8 mouse cellular contexts compared by ENCODE assay signal in genomic region chr10:21159697-21160394, GRCm38 (mm10). TPM values are rescaled to one million over a fixed set of nuclear protein-coding genes. Genes with fewer than 3 reads are reported as not detected.
DNase-seq lines count a peak whose midpoint lies in the region; ATAC-seq and TF ChIP-seq lines count a peak whose summit lies in the region.

No protein-coding gene starts in this region.

- H3K9ac ChIP-seq in forebrain, embryonic 11.5 days (ENCODE audit: low read length): peak overlapping the region; percentile 90
- peak overlapping the region; percentile 30; the same call in 1 of the 2 replicates for H3K9ac ChIP-seq in hindbrain, postnatal 0 days (replicated peaks; ENCODE audit: low read length)
- H3K9ac ChIP-seq in liver, embryonic 11.5 days (ENCODE audit: low read depth, low read length): peak overlapping the region; percentile 76

- peak; percentile 60 for ATAC-seq in forebrain, embryonic 11.5 days (replicated peaks; ENCODE audit: low FRiP score)
- peak; percentile 38; the same call in 1 of the 2 replicates for ATAC-seq in hindbrain, postnatal 0 days
- ATAC-seq in liver, embryonic 11.5 days (replicated peaks; ENCODE audit: low FRiP score): peak; percentile 39

- no peaks in the 10 kb centered on the region for H3K9me3 ChIP-seq in forebrain, embryonic 11.5 days (ENCODE audit: control insufficient read depth, low read length)
- H3K9me3 ChIP-seq in hindbrain, postnatal 0 days (ENCODE audit: low read length): no peaks in the 10 kb centered on the region
- H3K9me3 ChIP-seq in liver, embryonic 11.5 days (ENCODE audit: control insufficient read depth, low read length): no peaks in the 10 kb centered on the region

- DNase-seq in left cerebral cortex, adult 2 months (ENCODE audit: extremely low spot score in 1 of 2, low spot score in 2 of 2): peak; percentile 14 to 31
- no peak for DNase-seq in left cerebral cortex, adult 9 months (ENCODE audit: low spot score in 2 of 2)
- peak; percentile 56 for DNase-seq in brain, embryonic 14.5 days (ENCODE audit: low read depth)
- DNase-seq in forebrain, embryonic 11.5 days (ENCODE audit: low spot score): peak; percentile 75
- DNase-seq in hindbrain, postnatal 0 days (ENCODE audit: low spot score): peak; percentile 25
- DNase-seq in liver, embryonic 11.5 days (ENCODE audit: low spot score): peak; percentile 69
- peak; percentile 15 to 31 for DNase-seq in natural killer cell, adult 2 months (ENCODE audit: low spot score in 2 of 2)

- H3K36me3 ChIP-seq in forebrain, embryonic 11.5 days (ENCODE audit: control insufficient read depth, insufficient read depth, low read length): no peaks in the 10 kb centered on the region
- H3K36me3 ChIP-seq in hindbrain, postnatal 0 days (ENCODE audit: insufficient read depth, low read length): no peaks in the 10 kb centered on the region
- H3K36me3 ChIP-seq in liver, embryonic 11.5 days (ENCODE audit: control insufficient read depth, insufficient read depth, low read length): no peaks in the 10 kb centered on the region
- H3K36me3 ChIP-seq in testis, adult 2 months (ENCODE audit: control insufficient read depth, insufficient read depth, low read length): no peaks in the 10 kb centered on the region

- peaks cover 35% of the 10 kb centered on the region for H3K27me3 ChIP-seq in forebrain, embryonic 11.5 days (ENCODE audit: control insufficient read depth, insufficient read depth, low read length)
- peaks cover 3% of the 10 kb centered on the region; the same call in 1 of the 2 replicates for H3K27me3 ChIP-seq in hindbrain, postnatal 0 days (ENCODE audit: insufficient read depth, low read length)
- H3K27me3 ChIP-seq in liver, embryonic 11.5 days (replicated peaks; ENCODE audit: control insufficient read depth, insufficient read depth, low read length): peaks cover 15% of the 10 kb centered on the region
- peaks cover 4% of the 10 kb centered on the region; the same call in 1 of the 2 replicates for H3K27me3 ChIP-seq in testis, adult 2 months (ENCODE audit: control insufficient read depth, insufficient read depth, low read length)

- H3K4me3 ChIP-seq in left cerebral cortex, adult 2 months: peak overlapping the region; percentile 56
- H3K4me3 ChIP-seq in forebrain, embryonic 11.5 days (ENCODE audit: low read depth, low read length): peak overlapping the region; percentile 66
- H3K4me3 ChIP-seq in hindbrain, postnatal 0 days (ENCODE audit: low read length): peak overlapping the region; percentile 66
- peak overlapping the region; percentile 82 for H3K4me3 ChIP-seq in liver, embryonic 11.5 days (ENCODE audit: low read depth, low read length)
- peak overlapping the region; percentile 1 for H3K4me3 ChIP-seq in testis, adult 2 months (ENCODE audit: control insufficient read depth, low read depth, low read length)

- intact Hi-C loops in left cerebral cortex, adult 2 months (cut with DNase I): loop anchor here (2.0 kb wide), 1 partner anchor 15 kb away; no protein-coding TSS in a partner anchor

- H3K4me1 ChIP-seq in forebrain, embryonic 11.5 days (replicated peaks; ENCODE audit: control insufficient read depth, insufficient read depth, low read length): peaks cover 7% of the 10 kb centered on the region
- H3K4me1 ChIP-seq in hindbrain, postnatal 0 days (ENCODE audit: insufficient read depth, low read length): no peaks in the 10 kb centered on the region
- H3K4me1 ChIP-seq in liver, embryonic 11.5 days (replicated peaks; ENCODE audit: control insufficient read depth, insufficient read depth, low read length): peaks cover 14% of the 10 kb centered on the region
- peaks cover 20% of the 10 kb centered on the region for H3K4me1 ChIP-seq in testis, adult 2 months (ENCODE audit: control insufficient read depth, insufficient read depth, low read length)

- H3K4me2 ChIP-seq in forebrain, embryonic 11.5 days (ENCODE audit: low read depth, low read length, severe bottlenecking): peak overlapping the region; percentile 100
- peak overlapping the region; percentile 100 for H3K4me2 ChIP-seq in hindbrain, postnatal 0 days (ENCODE audit: low read depth, low read length)
- H3K4me2 ChIP-seq in liver, embryonic 11.5 days: peak overlapping the region; percentile 82

- no peak for TF ChIP-seq CTCF in left cerebral cortex, adult 2 months (IDR thresholded peaks at IDR 0.05)
- no peak for TF ChIP-seq CTCF in brain, embryonic 14.5 days (IDR thresholded peaks at IDR 0.05; ENCODE audit: borderline replicate concordance, extremely low read depth, insufficient read depth, insufficient read length)
- TF ChIP-seq CTCF in hindbrain, postnatal 0 days (IDR thresholded peaks at IDR 0.05; ENCODE audit: low read depth): no peak
- TF ChIP-seq CTCF in testis, adult 2 months (IDR thresholded peaks at IDR 0.05; ENCODE audit: control insufficient read depth, insufficient read depth, insufficient replicate concordance, low read depth, low read length): no peak

- TF ChIP-seq POLR2A in brain, embryonic 14.5 days (IDR thresholded peaks at IDR 0.05; ENCODE audit: borderline replicate concordance, extremely low read depth, insufficient read depth, insufficient read length, poor library complexity, severe bottlenecking): no peak
- no peak for TF ChIP-seq POLR2A in testis, adult 2 months (IDR thresholded peaks at IDR 0.05; ENCODE audit: control insufficient read depth, low read depth, low read length)

- WGBS in forebrain, embryonic 11.5 days: under 1% methylated on average over 44 of the region's 44 CpGs
- WGBS in hindbrain, postnatal 0 days: under 1% methylated on average over 38 of the region's 44 CpGs
- under 1% methylated on average over 44 of the region's 44 CpGs for WGBS in liver, embryonic 11.5 days

- H3K27ac ChIP-seq in left cerebral cortex, adult 2 months: no peak overlapping the region
- no peak overlapping the region for H3K27ac ChIP-seq in forebrain, embryonic 11.5 days (ENCODE audit: low read depth, low read length)
- no peak overlapping the region for H3K27ac ChIP-seq in hindbrain, postnatal 0 days
- H3K27ac ChIP-seq in liver, embryonic 11.5 days (ENCODE audit: low read depth, low read length): peak overlapping the region; percentile 80
- no peak overlapping the region for H3K27ac ChIP-seq in testis, adult 2 months (ENCODE audit: control insufficient read depth, insufficient read depth, low read depth, low read length)

RNA-seq across cellular contexts. Expression of gene Myb, which starts 0.9 kb away (rescaled TPM):
- total RNA-seq in left cerebral cortex, adult 2 months (2021): under 1 TPM; 0.23 to 0.25 TPM
- 4.8 and 5.2 TPM in 2 replicates for polyA plus RNA-seq in brain, embryonic 14.5 days (2012; rRNA removed)
- polyA plus RNA-seq in forebrain, embryonic 11.5 days (2014; fragmentation: Nextera tagmentation; extraction: Ambion mirVana): 8.9 and 9.7 TPM in 2 replicates
- total RNA-seq in hindbrain, postnatal 0 days (2014; rRNA removed): 3.3 and 4.0 TPM in 2 replicates
- polyA plus RNA-seq in hindbrain, postnatal 0 days (2015; fragmentation: Nextera tagmentation; extraction: Ambion mirVana): 2.0 and 2.2 TPM in 2 replicates
- polyA plus RNA-seq in liver, embryonic 11.5 days (2014; fragmentation: Nextera tagmentation; extraction: Ambion mirVana): 40.3 and 42.3 TPM in 2 replicates
- 0.19 and 0.36 TPM in 2 replicates for polyA plus RNA-seq in testis, adult 2 months (2012; rRNA removed)

Comparison
In these comparisons a context has a peak if more than half of its experiments do, and no peak if none do; other contexts are left out.
1. DNase-seq: peak in left cerebral cortex, adult 2 months (2 of 2), brain, embryonic 14.5 days (single experiment), forebrain, embryonic 11.5 days (single experiment), hindbrain, postnatal 0 days (single experiment), liver, embryonic 11.5 days (single experiment) and natural killer cell, adult 2 months (2 of 2); none in left cerebral cortex, adult 9 months (0 of 2).
2. H3K4me3 ChIP-seq: peak in every context shown above with its lines; median percentile 82 in liver, embryonic 11.5 days; 66 in forebrain, embryonic 11.5 days; 66 in hindbrain, postnatal 0 days; 56 in left cerebral cortex, adult 2 months; 1 in testis, adult 2 months.
3. H3K9ac ChIP-seq: peak in every context shown above with its lines; median percentile 90 in forebrain, embryonic 11.5 days; 76 in liver, embryonic 11.5 days; 30 in hindbrain, postnatal 0 days.
4. Peak in every context shown above with its lines, with median percentiles within 50 percentile points of each other: ATAC-seq and H3K4me2 ChIP-seq.